ENCODE assay signal across 8 mouse cellular contexts in genomic region chr1:72283992-72284485, GRCm38 (mm10). TPM values are rescaled to one million over a fixed set of nuclear protein-coding genes. Genes with fewer than 3 reads are reported as not detected.
DNase-seq lines count a peak whose midpoint lies in the region; ATAC-seq and TF ChIP-seq lines count a peak whose summit lies in the region.

TSS of gene Pecr (minus strand) at chr1:72284314.
TSS of gene Tmem169 (plus strand) at chr1:72284369.

- peak within 1 kb of the TSS; percentile 94 for H3K4me2 ChIP-seq in forebrain, embryonic 16.5 days (ENCODE audit: low read length)
- peak within 1 kb of the TSS; percentile 85 for H3K4me2 ChIP-seq in lung, embryonic 15.5 days

- H3K36me3 ChIP-seq in ES-E14 (ENCODE audit: control insufficient read depth, insufficient read depth, low read length, poor library complexity, severe bottlenecking), result no peaks in the 10 kb centered on the region
- no peaks in the 10 kb centered on the region for H3K36me3 ChIP-seq in forebrain, embryonic 16.5 days (ENCODE audit: control insufficient read depth, insufficient read depth)
- no peaks in the 10 kb centered on the region for H3K36me3 ChIP-seq in lung, embryonic 15.5 days

- in situ Hi-C loops in ES-E14 (cut with MboI; ENCODE audit: low sequenced_read_pairs in 2 of 2, unreplicated experiment in 2 of 2), result no loop called here

- peak within 1 kb of the TSS; percentile 79 to 94 for H3K4me3 ChIP-seq in ES-E14 (ENCODE audit: insufficient read depth in 1 of 2, low read depth in 1 of 2, low read length in 2 of 2, poor library complexity in 1 of 2, severe bottlenecking in 1 of 2)
- H3K4me3 ChIP-seq in forebrain, embryonic 16.5 days (replicated peaks; ENCODE audit: low read length), result peak within 1 kb of the TSS; percentile 60
- H3K4me3 ChIP-seq in lung, embryonic 15.5 days, result peak within 1 kb of the TSS; percentile 58

- peak; percentile 98 for ATAC-seq in forebrain, embryonic 16.5 days
- peak; percentile 100 for ATAC-seq in lung, embryonic 15.5 days (ENCODE audit: borderline replicate concordance, extremely low read depth, low FRiP score, low TSS enrichment)

- WGBS in forebrain, embryonic 16.5 days, result 0% methylated on average over 30 of the region's 30 CpGs
- under 1% methylated on average over 30 of the region's 30 CpGs for WGBS in lung, embryonic 15.5 days

- no peaks in the 10 kb centered on the region for H3K9me3 ChIP-seq in ES-E14 (ENCODE audit: control insufficient read depth, insufficient read depth, low read depth, low read length)
- H3K9me3 ChIP-seq in forebrain, embryonic 16.5 days (ENCODE audit: control insufficient read depth, low read length), result no peaks in the 10 kb centered on the region
- no peaks in the 10 kb centered on the region for H3K9me3 ChIP-seq in lung, embryonic 15.5 days

- H3K9ac ChIP-seq in ES-E14 (ENCODE audit: insufficient read depth, low read depth, low read length, poor library complexity, severe bottlenecking), result peak within 1 kb of the TSS; percentile 88
- H3K9ac ChIP-seq in forebrain, embryonic 16.5 days (replicated peaks; ENCODE audit: low read depth, low read length), result peak within 1 kb of the TSS; percentile 68
- peak within 1 kb of the TSS; percentile 72 for H3K9ac ChIP-seq in lung, embryonic 15.5 days

- no peaks in the 10 kb centered on the region for H3K4me1 ChIP-seq in ES-E14 (ENCODE audit: control insufficient read depth in 2 of 2, insufficient read depth in 2 of 2, low read length in 2 of 2, poor library complexity in 1 of 2)
- H3K4me1 ChIP-seq in forebrain, embryonic 16.5 days (replicated peaks; ENCODE audit: control insufficient read depth, insufficient read depth, low read length), result peaks cover 29% of the 10 kb centered on the region
- H3K4me1 ChIP-seq in lung, embryonic 15.5 days, result peaks cover 11% of the 10 kb centered on the region

- DNase-seq in ES-E14 (ENCODE audit: low read depth, low spot score), result peak; percentile 87
- peak; percentile 94 for DNase-seq in cerebellum, adult 11-12 months
- peak; percentile 95 for DNase-seq in heart, postnatal 4 days
- DNase-seq in layer of hippocampus, adult 8-10 months (ENCODE audit: low spot score in 2 of 2), result peak; percentile 88 to 90
- DNase-seq in ovary, adult 18-20 months (ENCODE audit: low spot score), result peak; percentile 88
- DNase-seq in thymus, postnatal 0 days (ENCODE audit: low spot score), result peak; percentile 67

- H3K27ac ChIP-seq in ES-E14 (ENCODE audit: insufficient read depth, low read depth, low read length, poor library complexity, severe bottlenecking), result peak within 1 kb of the TSS; percentile 49; the same call in 1 of the 2 replicates
- peak within 1 kb of the TSS; percentile 77 for H3K27ac ChIP-seq in forebrain, embryonic 16.5 days (ENCODE audit: low read length)
- H3K27ac ChIP-seq in lung, embryonic 15.5 days, result 0 out of 2 replicates have a peak within 1 kb of the TSS, but pooled peaks have one; percentile 27

- H3K27me3 ChIP-seq in forebrain, embryonic 16.5 days (replicated peaks; ENCODE audit: control insufficient read depth, insufficient read depth, low read length), result no peaks in the 10 kb centered on the region
- peaks cover 13% of the 10 kb centered on the region for H3K27me3 ChIP-seq in lung, embryonic 15.5 days

TF ChIP-seq in ES-E14, 5 proteins besides CTCF, POLR2A, EP300 and RAD21:
- TF ChIP-seq MAFK (IDR thresholded peaks at IDR 0.05; ENCODE audit: insufficient read depth, low read depth, low read length), result no peak
- TF ChIP-seq HCFC1 (IDR thresholded peaks at IDR 0.05; ENCODE audit: borderline replicate concordance, insufficient read depth, low read length), result no peak
- no peak for TF ChIP-seq ZNF384 (IDR thresholded peaks at IDR 0.05; ENCODE audit: low read depth, low read length)
- TF ChIP-seq ZC3H11A (IDR thresholded peaks at IDR 0.05; ENCODE audit: borderline replicate concordance, low read depth, low read length), result no peak
- TF ChIP-seq CHD2 (IDR thresholded peaks at IDR 0.05; ENCODE audit: low read depth, low read length), result no peak

RNA-seq across cellular contexts. Expression of gene Pecr, which starts in this region (rescaled TPM):
- total RNA-seq in ES-E14 (2012; rRNA removed), result 14.3 and 16.8 TPM in 2 replicates
- polyA plus RNA-seq in forebrain, embryonic 16.5 days (2015; fragmentation: Nextera tagmentation; extraction: Ambion mirVana), result 9.7 and 11.2 TPM in 2 replicates
- 10 to 100 TPM; 11.7 to 12.1 TPM for total RNA-seq in heart, postnatal 4 days (2021)
- 1 to 10 TPM; 4.4 to 7.6 (median 6.3) TPM for total RNA-seq in layer of hippocampus, adult 8-10 months (2022)
- polyA plus RNA-seq in lung, embryonic 15.5 days (2015; fragmentation: Nextera tagmentation; extraction: Ambion mirVana), result 23.0 and 24.8 TPM in 2 replicates
- 15.3 and 15.6 TPM in 2 replicates for polyA plus RNA-seq in thymus, postnatal 0 days (2015; fragmentation: Nextera tagmentation; extraction: Ambion mirVana)

RNA-seq across cellular contexts. Expression of gene Tmem169, which starts in this region (rescaled TPM):
- 0.32 and 0.36 TPM in 2 replicates for total RNA-seq in ES-E14 (2012; rRNA removed)
- 32.8 and 39.8 TPM in 2 replicates for polyA plus RNA-seq in forebrain, embryonic 16.5 days (2015; fragmentation: Nextera tagmentation; extraction: Ambion mirVana)
- total RNA-seq in heart, postnatal 4 days (2021), result under 1 TPM; 0.12 to 0.16 TPM
- 10 to 100 TPM; 11.6 to 17.4 (median 13.2) TPM for total RNA-seq in layer of hippocampus, adult 8-10 months (2022)
- 0.76 and 1.5 TPM in 2 replicates for polyA plus RNA-seq in lung, embryonic 15.5 days (2015; fragmentation: Nextera tagmentation; extraction: Ambion mirVana)
- 7.1 and 8.0 TPM in 2 replicates for polyA plus RNA-seq in thymus, postnatal 0 days (2015; fragmentation: Nextera tagmentation; extraction: Ambion mirVana)

Comparison
In these comparisons a context has a peak if more than half of its experiments do, and no peak if none do; other contexts are left out.
1. Peak in every context shown above with its lines: DNase-seq, ATAC-seq, H3K4me3 ChIP-seq and H3K27ac ChIP-seq.
2. H3K27ac ChIP-seq: peak in every context shown above with its lines; median percentile 77 in forebrain, embryonic 16.5 days; 49 in ES-E14; 27 in lung, embryonic 15.5 days.